Mouse (Mus musculus): ENCODE data around the gene Ube2g1. TPM values are rescaled to one million over a fixed set of nuclear protein-coding genes. Genes with fewer than 3 reads are reported as not detected.

Ube2g1 gene
- polyA plus RNA-seq, 1 experiment from 2014 or later: 131 TPM

DNA sequence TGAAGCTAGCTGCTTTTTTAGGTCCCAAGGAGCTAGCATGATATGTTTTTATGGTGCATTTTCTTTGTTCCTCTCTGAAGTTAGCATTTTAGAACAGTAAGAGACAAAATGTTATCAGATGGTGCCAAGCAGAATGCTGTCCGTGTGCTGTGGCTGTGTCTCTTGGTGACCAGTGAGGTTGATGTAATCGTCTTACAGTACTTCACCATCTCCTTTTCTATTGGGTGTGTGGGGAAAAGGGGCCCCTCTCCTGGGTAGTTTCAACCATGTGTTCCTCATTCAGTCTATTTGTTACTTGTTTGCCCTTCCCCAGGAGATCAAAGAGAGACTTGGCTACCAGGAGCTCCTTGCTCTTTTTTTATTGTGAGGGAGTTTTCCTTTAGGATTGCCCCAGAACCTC is 116.1 kb downstream of the Ube2g1 start:
- WGBS: 72% methylated on average over 2 of the region's 2 CpGs
- Histone ChIP-seq H3K4me2 (replicated peaks; ENCODE audit: low read depth, low read length) (no peak overlapping the region), H3K4me3 (ENCODE audit: low read depth, low read length) (no peak overlapping the region), H3K27me3 (ENCODE audit: control insufficient read depth, insufficient read depth, low read length) (no peaks in the 10 kb centered on the region), H3K36me3 (ENCODE audit: control insufficient read depth, insufficient read depth, low read length) (no peaks in the 10 kb centered on the region), H3K27ac (ENCODE audit: low read depth, low read length) (no peak overlapping the region), H3K9ac (ENCODE audit: low read depth, low read length) (no peak overlapping the region), H3K4me1 (replicated peaks; ENCODE audit: control insufficient read depth, insufficient read depth, low read length) (no peaks in the 10 kb centered on the region), H3K9me3 (ENCODE audit: control insufficient read depth, low read length) (no peaks in the 10 kb centered on the region)
- DNase-seq (ENCODE audit: low spot score) (no peak), ATAC-seq (ENCODE audit: low FRiP score) (no peak)

DNA sequence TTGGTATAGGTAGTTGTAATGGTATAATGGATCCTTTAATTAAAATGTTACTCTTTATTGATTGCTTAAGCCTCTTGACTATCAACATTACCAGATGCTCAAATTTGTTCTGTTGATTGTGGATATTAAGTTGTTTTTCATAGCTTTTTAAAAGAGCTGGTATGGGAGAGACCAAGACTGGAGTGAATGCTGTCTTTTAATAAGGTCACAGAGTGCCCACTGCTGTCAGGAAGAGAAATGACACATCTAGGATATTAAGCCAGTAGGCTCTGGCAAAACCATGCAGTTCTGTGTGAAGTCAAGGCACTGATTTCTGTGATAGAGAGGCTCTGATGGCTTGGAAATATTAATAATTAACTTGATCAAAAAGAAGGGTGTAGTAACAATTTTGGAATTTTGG is 116.8 kb downstream of the Ube2g1 start:
- no peak overlapping the region for H3K4me2 ChIP-seq (replicated peaks; ENCODE audit: low read depth, low read length)
- H3K36me3 ChIP-seq (ENCODE audit: control insufficient read depth, insufficient read depth, low read length): no peaks in the 10 kb centered on the region
- DNase-seq (ENCODE audit: low spot score): peak; percentile 12
- H3K9me3 ChIP-seq (ENCODE audit: control insufficient read depth, low read length): no peaks in the 10 kb centered on the region
- H3K27ac ChIP-seq (ENCODE audit: low read depth, low read length): no peak overlapping the region
- no peak overlapping the region for H3K4me3 ChIP-seq (ENCODE audit: low read depth, low read length)
- no peak overlapping the region for H3K9ac ChIP-seq (ENCODE audit: low read depth, low read length)
- no peak for ATAC-seq (ENCODE audit: low FRiP score)
- H3K27me3 ChIP-seq (ENCODE audit: control insufficient read depth, insufficient read depth, low read length): no peaks in the 10 kb centered on the region
- no peaks in the 10 kb centered on the region for H3K4me1 ChIP-seq (replicated peaks; ENCODE audit: control insufficient read depth, insufficient read depth, low read length)

DNA sequence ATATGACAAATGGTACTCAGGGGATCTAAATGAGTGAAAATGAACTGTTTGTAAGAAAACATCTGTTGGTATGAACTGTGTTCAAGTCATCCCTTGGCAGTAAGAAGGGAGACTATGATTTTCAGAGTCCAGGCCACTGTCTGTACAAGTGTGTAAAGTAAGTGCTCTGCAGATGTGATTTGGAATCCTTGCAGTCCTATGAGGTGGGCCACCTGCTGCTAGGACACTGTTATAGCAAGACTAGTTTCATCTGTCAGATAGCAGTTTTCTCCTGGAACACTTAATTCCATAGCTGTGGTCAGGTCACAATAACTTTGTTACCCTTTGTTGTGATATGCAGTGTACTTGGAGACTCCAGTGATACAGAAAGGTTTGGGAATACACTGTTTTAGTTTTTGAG is 118.9 kb downstream of the Ube2g1 start:
- ATAC-seq (ENCODE audit: low FRiP score): no peak

DNA sequence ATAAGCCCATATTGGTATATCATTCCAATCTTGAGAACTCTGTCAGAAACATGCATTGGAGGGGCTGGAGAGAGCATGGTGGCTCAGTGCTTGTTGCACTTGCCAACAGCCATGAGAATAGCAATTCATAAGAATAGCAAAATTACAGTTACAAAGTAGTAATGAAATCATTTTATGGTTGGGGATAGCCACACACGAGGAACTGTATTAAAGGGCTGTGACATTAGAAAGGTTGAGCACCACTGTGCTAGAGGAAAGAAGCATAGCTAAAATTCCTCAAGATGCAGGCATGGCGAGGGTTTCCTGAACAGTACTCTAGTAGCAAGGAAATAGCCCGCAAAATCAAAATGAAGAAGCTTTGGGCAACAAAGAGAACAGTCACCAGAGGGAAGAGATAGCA is 126.7 kb downstream of the Ube2g1 start:
- no peaks in the 10 kb centered on the region for H3K4me1 ChIP-seq (replicated peaks; ENCODE audit: control insufficient read depth, insufficient read depth, low read length)

More for the DNA sequence above, 118.9 kb downstream of the Ube2g1 start:
- H3K9ac ChIP-seq (ENCODE audit: low read depth, low read length): no peak overlapping the region
- H3K4me3 ChIP-seq (ENCODE audit: low read depth, low read length): no peak overlapping the region
- H3K4me1 ChIP-seq (replicated peaks; ENCODE audit: control insufficient read depth, insufficient read depth, low read length): no peaks in the 10 kb centered on the region
- no peak overlapping the region for H3K27ac ChIP-seq (ENCODE audit: low read depth, low read length)
- H3K4me2 ChIP-seq (replicated peaks; ENCODE audit: low read depth, low read length): no peak overlapping the region
- no peaks in the 10 kb centered on the region for H3K9me3 ChIP-seq (ENCODE audit: control insufficient read depth, low read length)
- H3K27me3 ChIP-seq (ENCODE audit: control insufficient read depth, insufficient read depth, low read length): no peaks in the 10 kb centered on the region
- DNase-seq (ENCODE audit: low spot score): peak; percentile 8
- H3K36me3 ChIP-seq (ENCODE audit: control insufficient read depth, insufficient read depth, low read length): no peaks in the 10 kb centered on the region; the same call in 1 of the 2 replicates

DNA sequence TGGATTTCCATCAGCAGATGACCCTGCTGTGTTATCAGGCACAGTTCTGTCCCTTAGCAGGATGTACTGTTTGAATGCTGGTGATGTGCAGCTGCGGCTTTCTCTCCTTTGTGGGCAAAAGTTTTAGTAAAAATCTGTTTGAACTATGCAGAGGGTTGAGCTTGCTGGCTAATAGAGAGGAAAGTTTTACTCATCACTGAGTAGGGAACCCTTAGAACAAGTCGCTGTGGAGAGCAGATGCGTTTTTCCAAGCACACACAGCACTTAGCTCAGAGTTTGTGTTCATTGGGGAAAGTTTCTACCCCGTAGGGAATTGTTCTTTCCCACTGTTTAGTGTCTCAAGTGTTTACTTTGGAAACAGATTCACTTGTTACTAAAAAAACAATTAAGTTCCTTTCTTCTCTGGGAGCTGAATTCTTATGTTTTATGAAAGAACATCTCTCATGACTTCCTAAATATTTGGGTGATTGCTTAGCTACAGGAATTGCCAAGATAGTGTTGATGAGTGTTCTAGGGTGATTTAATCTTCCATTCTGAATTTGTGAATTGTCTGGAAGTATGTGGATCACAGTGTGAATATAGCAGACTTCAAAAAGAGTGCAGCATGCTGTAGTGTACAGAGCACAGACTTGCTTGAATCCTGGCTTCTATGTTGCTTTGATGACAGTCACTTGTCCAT is 127.9 kb downstream of the Ube2g1 start:
- Histone ChIP-seq H3K36me3 (ENCODE audit: control insufficient read depth, insufficient read depth, low read length) (peaks cover 6% of the 10 kb centered on the region; the same call in 1 of the 2 replicates), H3K9ac (ENCODE audit: low read depth, low read length) (no peak overlapping the region), H3K4me1 (replicated peaks; ENCODE audit: control insufficient read depth, insufficient read depth, low read length) (no peaks in the 10 kb centered on the region), H3K4me3 (ENCODE audit: low read depth, low read length) (no peak overlapping the region), H3K9me3 (ENCODE audit: control insufficient read depth, low read length) (no peaks in the 10 kb centered on the region), H3K4me2 (replicated peaks; ENCODE audit: low read depth, low read length) (no peak overlapping the region), H3K27ac (ENCODE audit: low read depth, low read length) (no peak overlapping the region), H3K27me3 (ENCODE audit: control insufficient read depth, insufficient read depth, low read length) (no peaks in the 10 kb centered on the region)
- 86% methylated on average over 4 of the region's 4 CpGs for WGBS
- no peak for DNase-seq (ENCODE audit: low spot score)
- no peak for ATAC-seq (ENCODE audit: low FRiP score)

More for the DNA sequence above, 126.7 kb downstream of the Ube2g1 start:
- ATAC-seq (ENCODE audit: low FRiP score) (no peak), DNase-seq (ENCODE audit: low spot score) (no peak)
- Histone ChIP-seq H3K36me3 (ENCODE audit: control insufficient read depth, insufficient read depth, low read length) (peaks cover 6% of the 10 kb centered on the region; the same call in 1 of the 2 replicates), H3K27ac (ENCODE audit: low read depth, low read length) (no peak overlapping the region), H3K4me3 (ENCODE audit: low read depth, low read length) (no peak overlapping the region), H3K27me3 (ENCODE audit: control insufficient read depth, insufficient read depth, low read length) (no peaks in the 10 kb centered on the region), H3K4me2 (replicated peaks; ENCODE audit: low read depth, low read length) (no peak overlapping the region), H3K9me3 (ENCODE audit: control insufficient read depth, low read length) (no peaks in the 10 kb centered on the region), H3K9ac (ENCODE audit: low read depth, low read length) (no peak overlapping the region)
- 90% methylated on average over 3 of the region's 3 CpGs for WGBS

DNA sequence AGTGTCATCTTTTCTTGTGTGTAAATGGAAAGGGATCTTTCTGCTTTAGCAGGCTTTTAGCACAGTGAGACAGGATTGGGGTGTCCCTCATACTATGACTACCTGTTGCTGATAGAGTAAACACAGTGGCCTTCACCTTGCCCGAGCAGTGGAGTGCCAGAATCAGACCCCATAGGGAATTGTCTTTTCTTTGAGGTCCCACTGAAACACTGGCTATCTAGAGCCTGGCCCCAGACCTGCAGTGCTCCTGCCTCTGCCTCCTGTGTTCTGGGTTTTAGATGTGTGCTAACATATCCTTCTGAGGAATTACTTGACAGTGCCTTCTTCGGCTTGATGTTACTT is 128.4 kb downstream of the Ube2g1 start:
- no peak overlapping the region for H3K4me3 ChIP-seq (ENCODE audit: low read depth, low read length)
- 80% methylated on average over 2 of the region's 2 CpGs for WGBS
- no peaks in the 10 kb centered on the region for H3K27me3 ChIP-seq (ENCODE audit: control insufficient read depth, insufficient read depth, low read length)
- DNase-seq (ENCODE audit: low spot score) (no peak), ATAC-seq (ENCODE audit: low FRiP score) (no peak)
- H3K9ac ChIP-seq (ENCODE audit: low read depth, low read length): no peak overlapping the region
- H3K4me2 ChIP-seq (replicated peaks; ENCODE audit: low read depth, low read length): no peak overlapping the region
- no peaks in the 10 kb centered on the region for H3K4me1 ChIP-seq (replicated peaks; ENCODE audit: control insufficient read depth, insufficient read depth, low read length)
- peaks cover 6% of the 10 kb centered on the region for H3K36me3 ChIP-seq (ENCODE audit: control insufficient read depth, insufficient read depth, low read length)
- H3K9me3 ChIP-seq (ENCODE audit: control insufficient read depth, low read length): no peaks in the 10 kb centered on the region
- H3K27ac ChIP-seq (ENCODE audit: low read depth, low read length): no peak overlapping the region

Other genes with a start within 250 kb of the Ube2g1 start
- gene Tekt1, start 244.8 kb upstream of the Ube2g1 start, polyA plus RNA-seq (2014; fragmentation: Nextera tagmentation; extraction: Ambion mirVana): 8.7 and 8.9 TPM in 2 replicates
- 4.7 and 8.7 TPM in 2 replicates for gene Smtnl2, start 195.6 kb upstream of the Ube2g1 start, polyA plus RNA-seq (2014; fragmentation: Nextera tagmentation; extraction: Ambion mirVana)
- not detected in 2 replicates for gene Ggt6, start 171.8 kb upstream of the Ube2g1 start, polyA plus RNA-seq (2014; fragmentation: Nextera tagmentation; extraction: Ambion mirVana)
- gene Mybbp1a, start 165.9 kb upstream of the Ube2g1 start, polyA plus RNA-seq (2014; fragmentation: Nextera tagmentation; extraction: Ambion mirVana): 112 and 145 TPM in 2 replicates
- gene Spns2, start 117.4 kb upstream of the Ube2g1 start, polyA plus RNA-seq (2014; fragmentation: Nextera tagmentation; extraction: Ambion mirVana): 5.3 and 6.2 TPM in 2 replicates
- not detected in 2 replicates for gene Spns3, start 56.8 kb upstream of the Ube2g1 start, polyA plus RNA-seq (2014; fragmentation: Nextera tagmentation; extraction: Ambion mirVana)
- gene Ankfy1, start 82.7 kb downstream of the Ube2g1 start, polyA plus RNA-seq (2014; fragmentation: Nextera tagmentation; extraction: Ambion mirVana): 28.1 and 30.6 TPM in 2 replicates
- gene Cyb5d2, start 188.9 kb downstream of the Ube2g1 start, polyA plus RNA-seq (2014; fragmentation: Nextera tagmentation; extraction: Ambion mirVana): 3.4 and 4.5 TPM in 2 replicates
- 8.0 and 14.0 TPM in 2 replicates for gene Zzef1, start 188.9 kb downstream of the Ube2g1 start, polyA plus RNA-seq (2014; fragmentation: Nextera tagmentation; extraction: Ambion mirVana)